Mouse (Mus musculus) kidney, adult 11 months (tissue): ENCODE data around the gene Mid1.
"Not testable (repeated sequence)": the region's sequence is repeated elsewhere in the genome, so short reads cannot be mapped to it uniquely, and the experiment has no call there.

Source experiments
- DNase-seq: peaks from one replicate; pipeline ENCODE4 v3.0.0; 2022

Gene Mid1

GRCm38 (mm10) chrX:170001388-170001695 lies 316.3 kb downstream of the Mid1 start:
- not testable (repeated sequence) for DNase-seq

- DNase-seq: not testable (repeated sequence)
Measured at GRCm38 (mm10) chrX:170002510-170003197, 317.7 kb downstream of the Mid1 start.

GRCm38 (mm10) chrX:170003536-170003935 lies 318.5 kb downstream of the Mid1 start:
- DNase-seq: not testable (repeated sequence)

GRCm38 (mm10) chrX:170004236-170004635 lies 319.2 kb downstream of the Mid1 start:
- not testable (repeated sequence) for DNase-seq

GRCm38 (mm10) chrX:170004793-170005192 lies 319.8 kb downstream of the Mid1 start:
- not testable (repeated sequence) for DNase-seq

GRCm38 (mm10) chrX:170005194-170005593 lies 320.2 kb downstream of the Mid1 start:
- DNase-seq: not testable (repeated sequence)

GRCm38 (mm10) chrX:170005695-170006297 lies 320.8 kb downstream of the Mid1 start:
- not testable (repeated sequence) for DNase-seq

GRCm38 (mm10) chrX:170006694-170007247 lies 321.8 kb downstream of the Mid1 start:
- DNase-seq: not testable (repeated sequence)

GRCm38 (mm10) chrX:170007375-170008178 lies 322.6 kb downstream of the Mid1 start:
- not testable (repeated sequence) for DNase-seq

- DNase-seq: not testable (repeated sequence)
Measured at GRCm38 (mm10) chrX:170008179-170008467, 323.1 kb downstream of the Mid1 start.

GRCm38 (mm10) chrX:170008584-170008983 lies 323.6 kb downstream of the Mid1 start:
- DNase-seq: not testable (repeated sequence)

- DNase-seq: peak; percentile 90
Measured at GRCm38 (mm10) chrX:170009016-170009750, 324.2 kb downstream of the Mid1 start, which contains the start of gene Gm21887. Gene Gm21887 (plus strand): TSS chrX:170009659.

GRCm38 (mm10) chrX:170009801-170010221 lies 324.8 kb downstream of the Mid1 start:
- DNase-seq: peak; percentile 100

- DNase-seq: not testable (repeated sequence)
Measured at GRCm38 (mm10) chrX:170010581-170011528, 325.9 kb downstream of the Mid1 start.

- not testable (repeated sequence) for DNase-seq
Measured at GRCm38 (mm10) chrX:170011529-170011879, 326.5 kb downstream of the Mid1 start.

GRCm38 (mm10) chrX:170013421-170013820 lies 328.4 kb downstream of the Mid1 start:
- DNase-seq: not testable (repeated sequence)

GRCm38 (mm10) chrX:170014038-170014437 lies 329.0 kb downstream of the Mid1 start:
- not testable (repeated sequence) for DNase-seq

GRCm38 (mm10) chrX:170015883-170016282 lies 330.9 kb downstream of the Mid1 start:
- not testable (repeated sequence) for DNase-seq

GRCm38 (mm10) chrX:170017333-170018245 lies 332.6 kb downstream of the Mid1 start:
- DNase-seq: not testable (repeated sequence)

GRCm38 (mm10) chrX:170018571-170019218 lies 333.7 kb downstream of the Mid1 start:
- not testable (repeated sequence) for DNase-seq
